Mouse (Mus musculus): Measurements from ENCODE around the gene Gm29133.
A peak's percentile ranks its signal among the peaks of the same experiment; 100 is the strongest.

Gm29133 gene

DNA sequence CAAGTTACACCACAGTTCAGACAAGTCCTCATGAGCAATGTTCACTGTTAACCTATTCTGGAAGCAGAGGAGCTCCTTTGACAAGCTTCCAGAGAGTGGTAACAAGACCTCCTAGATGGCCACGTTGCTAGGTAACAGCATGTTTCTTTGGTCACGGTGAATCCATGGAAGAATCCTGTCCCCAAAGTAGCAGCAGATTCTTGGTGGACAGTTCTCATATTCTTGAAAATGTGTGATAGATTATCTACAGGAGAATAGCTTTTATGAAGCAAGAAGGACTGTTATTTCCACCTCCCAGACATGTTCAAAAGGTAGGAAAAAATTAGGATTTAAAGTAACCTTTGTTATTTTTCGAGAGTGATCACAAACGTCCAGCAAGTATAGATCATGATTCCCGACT, at the start of gene Gm29133:
TSS of gene Gm29133 (plus strand) at position 301 of the 400 bp plus-strand sequence.
- no peak for DNase-seq

DNA sequence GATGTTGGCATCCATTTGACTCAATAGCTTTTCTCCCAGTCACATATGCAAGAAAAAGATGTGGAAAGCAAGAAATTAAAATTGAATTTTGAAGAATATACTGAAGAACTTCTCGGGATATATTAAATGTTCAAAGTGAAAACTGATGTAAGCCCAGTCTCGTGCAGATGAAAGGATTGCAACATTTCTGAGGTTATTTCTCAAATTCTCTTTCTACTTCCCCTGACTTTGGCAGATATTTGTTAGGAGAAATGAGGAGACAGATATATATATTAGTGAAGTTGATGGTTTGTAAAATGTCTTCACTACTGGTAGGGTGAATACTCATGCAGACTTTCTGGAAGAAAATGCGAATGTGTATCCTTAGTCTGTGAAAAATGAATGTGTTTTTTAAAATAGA, 48.9 kb upstream of the Gm29133 start:
- DNase-seq: no peak

DNA sequence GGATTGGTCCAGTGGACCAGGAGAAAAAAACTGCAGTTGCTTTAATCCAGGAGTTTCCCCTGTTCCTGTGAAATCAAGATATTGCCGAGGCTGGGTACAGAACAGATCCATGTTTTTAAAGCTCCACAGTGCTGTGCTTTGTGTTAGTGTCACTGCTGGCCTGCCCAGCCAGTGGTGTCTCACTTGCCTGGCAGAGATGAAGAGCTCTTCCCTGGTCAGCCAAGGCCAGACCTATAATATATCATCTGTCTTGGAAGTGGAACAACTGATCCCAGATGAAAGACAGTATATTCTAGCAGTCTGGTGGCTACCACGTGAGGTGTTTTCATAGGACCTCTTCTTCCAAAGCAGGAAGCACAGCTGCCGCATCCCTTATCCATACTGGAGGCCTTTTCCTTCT, 46.7 kb upstream of the Gm29133 start:
- DNase-seq: no peak

DNA sequence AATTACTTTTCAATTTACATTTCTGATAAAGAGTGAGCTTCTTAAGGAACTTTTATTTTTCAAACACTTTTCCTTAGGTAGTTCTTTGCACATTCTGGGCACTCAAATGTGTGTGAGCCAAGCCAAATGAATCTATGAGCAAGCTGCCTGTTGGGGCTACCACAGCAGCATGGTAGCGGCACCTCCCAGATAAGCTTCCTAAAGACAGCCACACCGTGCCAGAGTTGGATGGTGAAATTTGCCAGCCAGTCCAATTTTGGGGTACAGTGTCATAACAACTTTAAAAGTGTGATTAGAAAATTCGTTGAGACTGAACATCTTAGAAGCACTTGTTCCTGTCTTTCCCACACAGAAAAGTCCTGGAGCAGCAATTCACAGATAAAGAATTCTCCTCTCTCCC, 41.5 kb upstream of the Gm29133 start:
- no peak for DNase-seq

DNA sequence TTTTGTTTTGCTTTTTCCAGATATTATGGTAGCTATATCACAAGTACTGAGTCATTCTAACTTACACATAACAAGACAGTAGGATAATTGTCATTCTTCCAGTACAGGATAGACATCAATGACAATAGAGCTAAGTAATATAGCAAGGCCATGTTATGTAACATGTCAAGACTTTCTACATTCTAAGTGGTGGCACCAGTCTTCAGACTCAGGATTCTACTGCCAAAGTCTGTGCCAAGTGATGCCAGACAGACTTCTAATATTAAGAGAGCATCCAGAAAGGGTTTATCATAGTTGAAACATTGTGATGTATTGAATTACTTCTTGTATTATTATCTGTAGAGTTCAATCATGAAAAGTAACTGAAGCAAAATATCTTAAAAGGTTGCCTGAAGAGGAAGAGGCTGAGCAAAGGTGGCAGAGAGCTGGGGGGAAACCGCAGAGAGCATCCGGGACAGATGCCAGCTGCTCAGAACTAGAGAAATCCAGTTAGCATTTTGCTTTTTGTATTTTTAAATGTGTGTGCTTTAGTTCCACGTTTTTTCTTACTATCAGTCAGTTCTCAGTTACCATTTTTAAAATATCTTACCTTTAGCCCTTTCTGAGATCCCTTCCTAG, 34.2 kb upstream of the Gm29133 start:
- DNase-seq: no peak

DNA sequence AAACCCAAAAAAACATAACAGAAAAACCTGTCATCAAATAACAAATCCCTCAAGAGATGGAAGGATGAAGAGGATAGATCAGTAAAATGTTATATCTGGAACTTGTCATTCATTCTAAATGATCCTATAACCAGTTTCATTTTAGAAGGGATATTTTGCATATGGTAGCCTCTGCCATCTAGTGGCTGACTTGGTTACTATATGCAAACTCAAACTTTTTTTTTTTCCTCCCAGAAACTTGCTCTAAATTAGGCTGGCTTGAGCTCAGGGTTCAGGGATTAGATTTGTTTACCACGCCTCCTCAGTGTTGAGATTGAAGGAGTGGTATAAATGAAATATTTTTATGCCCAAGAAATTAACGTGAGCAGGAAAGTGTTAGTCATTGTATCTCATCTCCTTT, 27.3 kb upstream of the Gm29133 start:
- DNase-seq: peak; percentile 21

DNA sequence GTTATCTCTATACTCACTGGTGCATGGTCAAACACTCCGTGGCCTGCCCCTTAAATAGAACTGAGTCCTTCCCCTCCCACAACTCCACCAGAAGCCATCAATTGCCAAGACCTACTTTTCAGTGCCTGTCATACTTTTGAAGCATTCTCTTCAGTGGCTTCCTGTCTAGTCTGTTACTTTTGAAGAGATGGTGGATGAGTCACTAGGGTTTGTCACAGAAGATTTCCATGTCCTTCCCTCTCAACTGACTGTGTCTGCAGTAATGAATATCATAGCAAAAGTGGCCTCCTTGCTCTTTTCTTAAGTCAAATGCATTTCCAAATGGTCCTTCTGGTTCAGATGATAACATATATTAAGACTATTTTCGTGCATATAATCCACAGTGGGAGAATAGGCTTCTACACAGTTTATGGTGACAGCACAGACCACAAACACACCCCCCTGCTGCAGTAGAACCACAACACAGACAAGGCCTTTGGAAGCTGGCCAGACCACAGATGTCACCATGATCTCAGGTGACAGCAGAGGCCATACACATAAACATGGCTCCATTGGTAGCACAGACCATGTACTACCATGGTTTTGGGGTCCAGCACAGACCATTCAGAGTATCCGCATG, 16.9 kb upstream of the Gm29133 start:
- DNase-seq: no peak

DNA sequence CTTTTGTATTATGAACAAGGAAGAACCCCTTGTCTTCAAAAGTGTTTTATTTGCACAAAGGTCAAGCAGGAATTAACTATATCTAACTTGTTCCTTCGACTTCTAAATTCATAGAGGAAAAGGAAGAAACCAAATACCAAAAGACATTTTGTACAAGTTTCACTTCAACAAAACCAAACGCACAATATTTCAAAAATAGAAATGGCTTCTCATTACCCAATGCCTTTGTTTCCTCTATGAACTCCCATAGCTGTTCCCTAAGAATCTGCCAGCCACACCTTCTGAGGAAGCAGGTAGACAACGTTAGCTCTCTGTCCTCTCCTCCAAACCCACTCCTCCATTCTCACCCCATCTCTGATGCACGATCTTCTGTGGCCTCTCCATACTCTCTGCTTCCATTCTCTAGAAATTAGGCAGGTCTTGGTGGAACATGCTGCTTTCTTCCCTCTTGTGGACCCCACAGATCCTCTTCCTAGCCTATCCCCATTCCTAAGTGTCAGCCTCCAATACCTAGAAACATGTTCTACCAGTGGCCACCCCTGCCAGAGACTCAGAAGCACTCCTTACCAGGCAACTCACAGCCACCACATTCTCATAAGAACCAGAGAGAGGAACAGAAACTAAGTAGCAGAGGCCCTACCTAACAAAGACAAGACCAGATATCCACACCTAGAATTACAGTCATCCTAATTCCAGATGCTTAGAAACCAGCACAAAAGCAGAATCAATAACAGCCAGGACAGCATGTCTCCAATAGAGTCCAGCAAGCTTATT, 4.1 kb upstream of the Gm29133 start:
- DNase-seq: no peak

DNA sequence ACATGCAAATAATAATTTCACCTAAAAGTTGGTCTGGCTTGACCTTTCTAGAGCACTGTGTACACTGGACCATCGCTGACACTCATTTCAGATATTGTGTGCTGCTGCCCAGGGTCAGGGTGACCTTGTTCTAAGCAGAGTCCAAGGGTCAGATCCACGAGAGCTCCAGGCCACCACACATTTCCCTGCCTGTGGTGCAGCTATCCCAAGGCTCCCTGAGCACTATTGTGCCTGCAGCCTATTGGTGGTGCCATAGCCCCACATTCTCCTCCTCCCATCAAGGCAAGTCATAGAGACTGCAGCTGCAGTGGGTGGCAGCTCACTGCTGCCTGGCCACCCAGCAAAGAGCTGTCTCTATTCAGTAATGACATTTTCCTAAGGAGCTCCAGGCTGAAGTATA, 2.7 kb upstream of the Gm29133 start:
- DNase-seq: no peak

DNA sequence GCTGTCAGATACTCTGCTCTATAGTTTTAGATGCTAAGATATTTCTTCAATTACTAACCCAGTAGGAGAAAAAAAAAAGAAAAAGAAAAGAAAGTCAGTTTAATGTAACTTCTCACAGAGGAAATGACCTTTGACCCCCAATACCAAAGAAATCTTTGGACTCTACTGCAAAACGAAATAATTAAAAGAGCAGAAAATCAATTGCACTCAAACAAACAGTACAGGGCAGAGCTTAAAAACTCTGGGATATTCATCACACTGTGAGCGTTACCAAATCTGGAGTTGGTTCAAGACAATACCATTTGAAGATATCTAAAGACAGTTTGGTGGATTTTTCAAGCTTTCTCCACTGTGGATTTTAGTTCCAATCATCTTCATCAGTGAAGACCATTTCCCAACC, 15.4 kb downstream of the Gm29133 start:
- no peak for DNase-seq

DNA sequence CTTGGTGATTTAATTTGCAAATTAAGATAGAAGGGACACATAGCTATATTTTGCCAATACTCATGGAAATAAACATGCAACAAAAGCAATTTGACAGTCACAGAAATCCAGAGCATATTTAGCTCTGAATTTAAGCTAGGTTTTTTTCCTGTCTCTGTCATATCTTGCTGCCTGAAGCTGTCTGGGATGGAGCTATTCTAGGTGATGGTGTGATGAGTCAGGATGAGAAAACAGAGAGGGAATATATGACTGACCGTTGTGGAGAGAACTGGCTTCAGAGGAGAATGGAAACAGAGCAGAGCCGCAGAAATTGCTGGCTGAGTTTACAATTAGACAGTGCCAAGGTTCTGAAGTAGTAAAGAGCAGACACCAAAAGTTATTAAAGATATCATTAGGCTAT, 26.3 kb downstream of the Gm29133 start:
- DNase-seq: no peak

DNA sequence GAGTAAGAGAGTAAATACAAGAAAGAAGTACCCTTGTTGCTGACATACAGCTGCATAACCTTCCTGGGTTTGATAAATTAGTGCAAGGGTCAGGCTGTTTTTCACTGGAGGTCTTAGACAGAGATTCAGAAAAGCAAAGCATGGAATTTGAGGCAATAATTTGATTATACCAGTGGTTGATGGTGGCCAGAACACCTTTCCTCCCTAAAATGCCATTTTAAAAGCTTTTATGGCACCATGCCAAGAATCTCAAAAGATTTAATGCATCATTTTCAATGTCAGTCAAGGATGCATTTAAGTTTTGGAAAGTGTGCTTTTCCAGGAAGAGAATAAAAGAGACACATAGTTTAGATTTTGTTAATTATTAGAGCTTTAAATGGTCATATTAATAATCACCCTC, 60.0 kb downstream of the Gm29133 start:
- DNase-seq: no peak

DNA sequence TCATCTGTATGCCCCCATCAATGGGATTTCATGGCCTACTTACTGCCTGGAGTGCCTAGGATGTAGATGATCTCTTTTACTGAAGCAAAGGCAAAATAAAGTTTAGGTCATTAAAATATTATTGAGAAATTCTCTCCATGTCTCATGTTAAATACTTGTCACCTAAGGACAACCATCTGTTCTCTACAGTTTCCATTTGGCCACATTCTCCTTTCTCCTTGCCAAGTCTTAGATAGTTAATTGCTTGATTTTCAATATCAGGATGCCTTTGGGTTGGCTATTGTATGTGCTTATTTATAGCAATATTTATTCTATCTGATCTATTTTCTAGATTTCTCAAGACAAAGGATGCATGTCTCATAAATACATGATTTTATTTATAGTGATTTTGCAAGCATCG, 75.9 kb downstream of the Gm29133 start:
- no peak for DNase-seq

DNA sequence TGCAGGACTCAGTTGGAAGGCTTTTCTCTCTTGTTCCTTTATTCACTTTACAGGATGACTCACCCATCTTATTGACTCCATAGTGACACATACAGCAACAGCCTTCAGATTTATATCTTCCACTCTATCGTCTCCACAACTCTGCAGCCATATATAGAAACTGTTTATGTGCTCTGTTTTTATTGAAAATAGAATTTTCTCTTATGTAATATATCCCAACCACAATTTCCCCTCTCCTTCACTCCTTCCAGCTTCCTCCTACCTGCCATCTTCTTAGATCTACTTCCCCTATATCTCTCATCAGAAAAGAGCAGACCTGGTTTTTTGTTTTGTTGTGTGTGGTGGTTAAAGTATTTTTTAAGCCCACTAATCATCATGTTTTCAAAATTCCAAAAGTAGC, 76.5 kb downstream of the Gm29133 start:
- no peak for DNase-seq

DNA sequence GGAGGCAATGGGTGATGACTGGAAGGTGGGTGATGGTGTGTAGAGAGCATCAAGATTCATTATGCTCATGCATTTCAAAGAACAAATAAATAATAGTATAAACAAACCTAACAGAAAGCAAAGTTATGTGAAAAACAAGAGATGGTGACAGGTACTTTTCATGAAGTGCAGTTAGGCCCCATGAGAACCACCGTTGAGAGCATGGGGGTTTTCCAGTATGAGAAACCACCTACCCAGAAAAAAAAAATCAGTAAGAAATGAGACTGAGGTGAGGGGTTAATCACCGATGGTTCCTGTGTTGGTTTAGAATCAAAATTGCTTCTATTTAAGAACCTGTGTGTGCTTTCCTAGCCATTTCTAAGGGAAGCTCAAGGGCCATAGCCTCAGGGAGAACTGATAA, 86.8 kb downstream of the Gm29133 start:
- DNase-seq: no peak

DNA sequence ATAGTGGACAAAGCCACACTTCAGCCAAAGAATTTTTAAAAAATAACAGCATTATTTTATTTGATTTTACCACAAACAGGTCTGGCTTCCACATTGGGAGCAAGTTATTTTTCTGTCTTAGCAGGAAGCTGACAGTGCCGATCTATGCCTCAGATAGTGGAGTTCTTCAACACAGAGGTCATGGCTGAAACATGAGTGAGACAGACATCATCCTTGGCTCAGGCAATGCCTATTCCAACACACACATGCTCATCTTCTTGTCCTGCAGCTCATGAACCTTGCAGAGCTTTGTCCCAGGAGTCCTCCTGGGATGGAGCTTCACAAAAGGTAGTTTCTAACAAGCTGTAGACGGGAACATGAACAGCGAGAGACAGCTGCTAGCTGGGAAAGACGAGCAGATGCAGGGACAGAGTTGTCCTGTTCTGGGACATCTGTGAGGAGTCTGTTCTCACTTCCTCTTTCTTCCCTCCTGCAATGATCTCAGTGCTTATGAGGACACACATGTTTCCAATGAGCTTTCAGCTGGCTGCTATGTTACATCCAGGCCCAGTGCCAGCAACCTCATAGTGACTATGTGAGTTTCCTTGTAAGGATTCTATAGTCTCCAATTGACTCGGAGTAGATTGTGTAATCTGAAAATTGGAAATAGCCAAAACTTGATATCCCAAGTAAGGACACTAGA, 87.4 kb downstream of the Gm29133 start:
- DNase-seq: no peak

All from cerebellum, adult 9-10 months (tissue).